Mouse (Mus musculus): ENCODE measurements around the gene Dab2.

- no peak for TF ChIP-seq CTCF (IDR thresholded peaks at IDR 0.05; ENCODE audit: borderline replicate concordance, control insufficient read depth, extremely low read depth, insufficient read depth, low read length, poor library complexity)
- TF ChIP-seq POLR2A (IDR thresholded peaks at IDR 0.05; ENCODE audit: control insufficient read depth, extremely low read depth, insufficient read depth, low read length, poor library complexity), result no peak
Observed at GRCm38 (mm10) chr15:6254383-6254782, 45.2 kb upstream of the Dab2 start.
